In genomic region chrX:167205813-167206520, GRCm38 (mm10) we compare ENCODE assay signal across 9 mouse cellular contexts. TPM values are rescaled to one million over a fixed set of nuclear protein-coding genes. Genes with fewer than 3 reads are reported as not detected.
A peak's percentile ranks its signal among the peaks of the same experiment; 100 is the strongest.
DNase-seq lines count a peak whose midpoint lies in the region; ATAC-seq lines count a peak whose summit lies in the region.
"Had no signal": no experiment of that assay in that cellular context is flagged by ENCODE, and none has a peak within 500 bp of the region (broad histone marks: within the 10 kb centered on the region; RNA-seq: fewer than 3 reads in every experiment).

No protein-coding gene starts in this region.

- peaks cover 5% of the 10 kb centered on the region for H3K4me1 ChIP-seq in hindbrain, embryonic 16.5 days (ENCODE audit: control insufficient read depth, insufficient read depth, low read depth, low read length)
- H3K4me1 ChIP-seq in neural tube, embryonic 11.5 days (ENCODE audit: control insufficient read depth, insufficient read depth, low read length): no peaks in the 10 kb centered on the region
- H3K4me1 ChIP-seq: embryonic facial prominence, embryonic 15.5 days had no signal

- H3K4me3 ChIP-seq in hindbrain, embryonic 16.5 days (ENCODE audit: low read length): no peak overlapping the region; the same call in 1 of the 2 replicates
- H3K4me3 ChIP-seq in neural tube, embryonic 11.5 days (ENCODE audit: low read depth, low read length): no peak overlapping the region
- H3K4me3 ChIP-seq: embryonic facial prominence, embryonic 15.5 days had no signal

- WGBS in hindbrain, embryonic 16.5 days: 30% methylated on average over 8 of the region's 8 CpGs
- 69% methylated on average over 8 of the region's 8 CpGs for WGBS in neural tube, embryonic 11.5 days

- H3K9ac ChIP-seq in hindbrain, embryonic 16.5 days (ENCODE audit: low read depth, low read length): no peak overlapping the region
- no peak overlapping the region for H3K9ac ChIP-seq in neural tube, embryonic 11.5 days (ENCODE audit: low read length)
- H3K9ac ChIP-seq: embryonic facial prominence, embryonic 15.5 days had no signal

- no peak for ATAC-seq in hindbrain, embryonic 16.5 days
- ATAC-seq in neural tube, embryonic 11.5 days (ENCODE audit: insufficient read depth, low FRiP score, low TSS enrichment): peak; percentile 28; the same call in 1 of the 2 replicates

- no peaks in the 10 kb centered on the region; the same call in 1 of the 2 replicates for H3K27me3 ChIP-seq in hindbrain, embryonic 16.5 days (replicated peaks; ENCODE audit: control insufficient read depth, insufficient read depth, low read length)
- H3K27me3 ChIP-seq in neural tube, embryonic 11.5 days (ENCODE audit: control insufficient read depth, insufficient read depth, low read length): 0 out of 2 replicates have a peak, but pooled peaks cover 3% of the 10 kb centered on the region

- peak overlapping the region; percentile 63 for H3K4me2 ChIP-seq in hindbrain, embryonic 16.5 days (ENCODE audit: low read length)
- no peak overlapping the region for H3K4me2 ChIP-seq in neural tube, embryonic 11.5 days (ENCODE audit: low read depth)
- H3K4me2 ChIP-seq: embryonic facial prominence, embryonic 15.5 days had no signal

- 0 out of 2 replicates have a peak overlapping the region, but pooled peaks have one; percentile 17 for H3K27ac ChIP-seq in hindbrain, embryonic 16.5 days (ENCODE audit: low read depth, low read length)
- H3K27ac ChIP-seq in neural tube, embryonic 11.5 days (ENCODE audit: low read depth, low read length): no peak overlapping the region
- H3K27ac ChIP-seq: embryonic facial prominence, embryonic 15.5 days had no signal

- H3K9me3 ChIP-seq in hindbrain, embryonic 16.5 days (ENCODE audit: control insufficient read depth, low read length): no peaks in the 10 kb centered on the region
- no peaks in the 10 kb centered on the region for H3K9me3 ChIP-seq in neural tube, embryonic 11.5 days (ENCODE audit: control insufficient read depth, low read length)
- H3K9me3 ChIP-seq: embryonic facial prominence, embryonic 15.5 days had no signal

- no peaks in the 10 kb centered on the region for H3K36me3 ChIP-seq in hindbrain, embryonic 16.5 days (ENCODE audit: control insufficient read depth, insufficient read depth, low read length)
- H3K36me3 ChIP-seq in neural tube, embryonic 11.5 days (ENCODE audit: control insufficient read depth, insufficient read depth, low read length): no peaks in the 10 kb centered on the region
- H3K36me3 ChIP-seq: embryonic facial prominence, embryonic 15.5 days had no signal

- peak; percentile 11 for DNase-seq in retina, postnatal 1 day
- DNase-seq in retina, embryonic 14.5 days (ENCODE audit: low spot score): no peak
- peak; percentile 9 for DNase-seq in embryo, embryonic 11 days
- no peak for DNase-seq in neural tube, embryonic 11.5 days (ENCODE audit: low spot score)
- no peak for DNase-seq in right cerebral cortex, postnatal 25 days
- no peak for DNase-seq in frontal cortex, postnatal 14 days (ENCODE audit: low spot score in 2 of 2)
- no peak for DNase-seq in adrenal gland, adult (ENCODE audit: inconsistent age in 2 of 2, low spot score in 1 of 2)

RNA-seq across cellular contexts. Expression of gene Tmsb4x, which starts 3.1 kb away (rescaled TPM):
- 4,367 and 4,892 TPM in 2 replicates for polyA plus RNA-seq in hindbrain, embryonic 16.5 days (2015; fragmentation: Nextera tagmentation; extraction: Ambion mirVana)
- polyA plus RNA-seq in neural tube, embryonic 11.5 days (2014; fragmentation: Nextera tagmentation; extraction: Ambion mirVana): 4,507 and 4,569 TPM in 2 replicates

RNA-seq across cellular contexts. Expression of gene Tlr8, which starts 58.2 kb away (rescaled TPM):
- 0.14 and 0.18 TPM in 2 replicates for polyA plus RNA-seq in hindbrain, embryonic 16.5 days (2015; fragmentation: Nextera tagmentation; extraction: Ambion mirVana)
- 0.29 and 0.42 TPM in 2 replicates for polyA plus RNA-seq in neural tube, embryonic 11.5 days (2014; fragmentation: Nextera tagmentation; extraction: Ambion mirVana)

Comparison
In these comparisons a context has a peak if more than half of its experiments do, and no peak if none do; other contexts are left out.
1. DNase-seq: peak in retina, postnatal 1 day (single experiment) and embryo, embryonic 11 days (single experiment); none in retina, embryonic 14.5 days (single experiment), neural tube, embryonic 11.5 days (single experiment), right cerebral cortex, postnatal 25 days (single experiment), frontal cortex, postnatal 14 days (0 of 2) and adrenal gland, adult (0 of 2).